Mouse (Mus musculus): ENCODE data around the gene Osbpl3. TPM values are rescaled to one million over a fixed set of nuclear protein-coding genes. Genes with fewer than 3 reads are reported as not detected.

Osbpl3 gene
- polyA plus RNA-seq, 1 experiment from 2014 or later, result 8.7 TPM

- WGBS, result 64% methylated on average over 8 of the region's 8 CpGs
- H3K27ac ChIP-seq (ENCODE audit: low read depth, low read length), result no peak overlapping the region
- H3K9me3 ChIP-seq (ENCODE audit: control insufficient read depth, low read length), result no peaks in the 10 kb centered on the region
- H3K9ac ChIP-seq (ENCODE audit: low read length), result no peak overlapping the region
- H3K27me3 ChIP-seq (ENCODE audit: control insufficient read depth, insufficient read depth, low read length), result no peaks in the 10 kb centered on the region
- no peak overlapping the region for H3K4me3 ChIP-seq (ENCODE audit: low read depth, low read length)
- no peak for DNase-seq (ENCODE audit: low spot score)
- no peak overlapping the region for H3K4me2 ChIP-seq (ENCODE audit: low read depth, low read length, severe bottlenecking)
- H3K36me3 ChIP-seq (ENCODE audit: control insufficient read depth, insufficient read depth, low read length), result no peaks in the 10 kb centered on the region
- no peak for ATAC-seq (replicated peaks; ENCODE audit: low FRiP score)
- no peaks in the 10 kb centered on the region; the same call in 1 of the 2 replicates for H3K4me1 ChIP-seq (replicated peaks; ENCODE audit: control insufficient read depth, insufficient read depth, low read length)
Observed at GRCm38 (mm10) chr6:50382196-50382595, 73.8 kb downstream of the Osbpl3 start.

DNA sequence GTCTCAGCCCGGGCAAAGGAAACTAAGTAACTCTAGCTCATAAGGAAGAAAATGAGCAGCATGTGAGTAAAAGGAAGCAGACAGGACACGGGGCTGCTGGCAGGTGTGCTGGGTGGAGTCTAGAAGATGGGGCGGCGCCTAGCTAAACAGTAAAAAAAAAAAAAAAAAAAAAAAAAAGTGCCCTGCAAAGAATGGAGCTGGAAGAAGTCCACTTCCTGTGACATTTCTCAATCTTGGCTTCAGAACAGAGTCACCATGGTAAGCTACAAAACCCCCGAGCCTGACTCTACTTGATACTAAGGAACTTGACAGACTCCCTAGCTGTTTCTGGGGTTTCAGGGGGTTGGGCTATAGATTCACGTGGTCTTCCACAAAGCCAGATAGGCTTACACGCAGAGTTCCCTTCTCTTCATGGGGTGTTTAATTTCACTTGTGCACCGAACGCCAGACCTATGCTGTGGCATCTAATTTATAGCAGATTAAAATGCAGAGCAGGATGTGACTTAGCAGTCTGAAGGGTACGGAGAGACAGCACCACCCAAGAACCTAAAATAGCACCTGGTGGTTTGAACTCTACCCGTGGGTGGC, 74.4 kb downstream of the Osbpl3 start:
- no peak overlapping the region for H3K27ac ChIP-seq (ENCODE audit: low read depth, low read length)
- WGBS, result 45% methylated on average over 11 of the region's 11 CpGs
- DNase-seq (ENCODE audit: low spot score), result no peak

GRCm38 (mm10) chr6:50379740-50380139, 76.3 kb downstream of the Osbpl3 start:
- ATAC-seq (replicated peaks; ENCODE audit: low FRiP score), result no peak
- Histone ChIP-seq H3K4me1 (replicated peaks; ENCODE audit: control insufficient read depth, insufficient read depth, low read length) (no peaks in the 10 kb centered on the region; the same call in 1 of the 2 replicates), H3K27me3 (ENCODE audit: control insufficient read depth, insufficient read depth, low read length) (no peaks in the 10 kb centered on the region), H3K4me3 (ENCODE audit: low read depth, low read length) (no peak overlapping the region), H3K27ac (ENCODE audit: low read depth, low read length) (no peak overlapping the region), H3K36me3 (ENCODE audit: control insufficient read depth, insufficient read depth, low read length) (no peaks in the 10 kb centered on the region), H3K9me3 (ENCODE audit: control insufficient read depth, low read length) (no peaks in the 10 kb centered on the region), H3K4me2 (ENCODE audit: low read depth, low read length, severe bottlenecking) (no peak overlapping the region), H3K9ac (ENCODE audit: low read length) (no peak overlapping the region)
- no peak for DNase-seq (ENCODE audit: low spot score)
- WGBS, result 86% methylated on average over 4 of the region's 4 CpGs

More for the DNA sequence above, 74.4 kb downstream of the Osbpl3 start:
- Histone ChIP-seq H3K4me2 (ENCODE audit: low read depth, low read length, severe bottlenecking) (no peak overlapping the region), H3K4me3 (ENCODE audit: low read depth, low read length) (no peak overlapping the region), H3K9me3 (ENCODE audit: control insufficient read depth, low read length) (no peaks in the 10 kb centered on the region), H3K36me3 (ENCODE audit: control insufficient read depth, insufficient read depth, low read length) (no peaks in the 10 kb centered on the region), H3K4me1 (replicated peaks; ENCODE audit: control insufficient read depth, insufficient read depth, low read length) (no peaks in the 10 kb centered on the region; the same call in 1 of the 2 replicates), H3K9ac (ENCODE audit: low read length) (no peak overlapping the region), H3K27me3 (ENCODE audit: control insufficient read depth, insufficient read depth, low read length) (no peaks in the 10 kb centered on the region)
- ATAC-seq (replicated peaks; ENCODE audit: low FRiP score), result no peak

GRCm38 (mm10) chr6:50379136-50379535, 76.9 kb downstream of the Osbpl3 start:
- Histone ChIP-seq H3K4me2 (ENCODE audit: low read depth, low read length, severe bottlenecking) (no peak overlapping the region), H3K9ac (ENCODE audit: low read length) (no peak overlapping the region), H3K36me3 (ENCODE audit: control insufficient read depth, insufficient read depth, low read length) (no peaks in the 10 kb centered on the region), H3K9me3 (ENCODE audit: control insufficient read depth, low read length) (no peaks in the 10 kb centered on the region), H3K4me1 (replicated peaks; ENCODE audit: control insufficient read depth, insufficient read depth, low read length) (no peaks in the 10 kb centered on the region; the same call in 1 of the 2 replicates), H3K27me3 (ENCODE audit: control insufficient read depth, insufficient read depth, low read length) (no peaks in the 10 kb centered on the region), H3K27ac (ENCODE audit: low read depth, low read length) (no peak overlapping the region), H3K4me3 (ENCODE audit: low read depth, low read length) (no peak overlapping the region)
- WGBS, result 78% methylated on average over 5 of the region's 5 CpGs
- DNase-seq (ENCODE audit: low spot score) (no peak), ATAC-seq (replicated peaks; ENCODE audit: low FRiP score) (no peak)

GRCm38 (mm10) chr6:50377742-50378720, 78.0 kb downstream of the Osbpl3 start:
- Histone ChIP-seq H3K4me3 (ENCODE audit: low read depth, low read length) (no peak overlapping the region), H3K9ac (ENCODE audit: low read length) (no peak overlapping the region), H3K27ac (ENCODE audit: low read depth, low read length) (no peak overlapping the region), H3K4me1 (replicated peaks; ENCODE audit: control insufficient read depth, insufficient read depth, low read length) (no peaks in the 10 kb centered on the region; the same call in 1 of the 2 replicates), H3K4me2 (ENCODE audit: low read depth, low read length, severe bottlenecking) (no peak overlapping the region), H3K27me3 (ENCODE audit: control insufficient read depth, insufficient read depth, low read length) (no peaks in the 10 kb centered on the region), H3K36me3 (ENCODE audit: control insufficient read depth, insufficient read depth, low read length) (no peaks in the 10 kb centered on the region), H3K9me3 (ENCODE audit: control insufficient read depth, low read length) (no peaks in the 10 kb centered on the region)
- WGBS, result 82% methylated on average over 21 of the region's 21 CpGs
- ATAC-seq (replicated peaks; ENCODE audit: low FRiP score) (no peak), DNase-seq (ENCODE audit: low spot score) (no peak)

DNA sequence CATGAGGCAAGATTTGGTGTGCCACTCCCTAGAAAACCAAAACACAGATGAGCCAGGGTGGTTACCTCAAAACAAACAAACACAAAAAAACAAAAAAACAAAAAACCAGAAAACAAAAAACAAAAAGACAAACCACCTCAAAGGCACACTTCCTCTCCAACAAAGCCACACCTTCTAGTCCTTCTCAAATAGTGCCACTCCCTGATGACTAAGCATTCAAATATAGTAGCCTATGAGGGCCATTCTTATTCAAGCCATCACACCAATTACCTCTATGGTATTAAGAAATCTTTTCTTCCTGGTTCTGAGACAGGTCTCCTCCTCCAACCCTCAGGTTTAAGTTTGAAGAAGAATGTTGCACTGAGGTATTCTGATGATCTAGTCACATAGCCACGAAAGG, 79.3 kb downstream of the Osbpl3 start:
- 91% methylated on average over 1 of the region's 1 CpGs for whole genome bisulfite sequencing
- no peak overlapping the region for H3K9ac ChIP-seq (ENCODE audit: low read length)
- H3K4me2 ChIP-seq (ENCODE audit: low read depth, low read length, severe bottlenecking), result no peak overlapping the region
- H3K27ac ChIP-seq (ENCODE audit: low read depth, low read length), result no peak overlapping the region
- ATAC-seq (replicated peaks; ENCODE audit: low FRiP score) (no peak), DNase-seq (ENCODE audit: low spot score) (no peak)
- H3K4me1 ChIP-seq (replicated peaks; ENCODE audit: control insufficient read depth, insufficient read depth, low read length), result no peaks in the 10 kb centered on the region; the same call in 1 of the 2 replicates
- no peaks in the 10 kb centered on the region for H3K27me3 ChIP-seq (ENCODE audit: control insufficient read depth, insufficient read depth, low read length)
- no peaks in the 10 kb centered on the region for H3K9me3 ChIP-seq (ENCODE audit: control insufficient read depth, low read length)
- no peaks in the 10 kb centered on the region for H3K36me3 ChIP-seq (ENCODE audit: control insufficient read depth, insufficient read depth, low read length)
- H3K4me3 ChIP-seq (ENCODE audit: low read depth, low read length), result no peak overlapping the region

- H3K4me2 ChIP-seq (ENCODE audit: low read depth, low read length, severe bottlenecking), result no peak overlapping the region
- H3K4me1 ChIP-seq (replicated peaks; ENCODE audit: control insufficient read depth, insufficient read depth, low read length), result no peaks in the 10 kb centered on the region
- ATAC-seq (replicated peaks; ENCODE audit: low FRiP score), result no peak
- no peak overlapping the region for H3K27ac ChIP-seq (ENCODE audit: low read depth, low read length)
- no peaks in the 10 kb centered on the region for H3K9me3 ChIP-seq (ENCODE audit: control insufficient read depth, low read length)
- WGBS, result 71% methylated on average over 5 of the region's 5 CpGs
- H3K27me3 ChIP-seq (ENCODE audit: control insufficient read depth, insufficient read depth, low read length), result no peaks in the 10 kb centered on the region
- no peaks in the 10 kb centered on the region for H3K36me3 ChIP-seq (ENCODE audit: control insufficient read depth, insufficient read depth, low read length)
- no peak for DNase-seq (ENCODE audit: low spot score)
- H3K4me3 ChIP-seq (ENCODE audit: low read depth, low read length), result no peak overlapping the region
- H3K9ac ChIP-seq (ENCODE audit: low read length), result no peak overlapping the region
Observed at GRCm38 (mm10) chr6:50372516-50373424, 83.2 kb downstream of the Osbpl3 start.

- DNase-seq (ENCODE audit: low spot score) (no peak), ATAC-seq (replicated peaks; ENCODE audit: low FRiP score) (no peak)
- no peaks in the 10 kb centered on the region for H3K27me3 ChIP-seq (ENCODE audit: control insufficient read depth, insufficient read depth, low read length)
- H3K4me3 ChIP-seq (ENCODE audit: low read depth, low read length), result no peak overlapping the region
- H3K4me2 ChIP-seq (ENCODE audit: low read depth, low read length, severe bottlenecking), result no peak overlapping the region
- H3K9me3 ChIP-seq (ENCODE audit: control insufficient read depth, low read length), result no peaks in the 10 kb centered on the region
- no peaks in the 10 kb centered on the region for H3K4me1 ChIP-seq (replicated peaks; ENCODE audit: control insufficient read depth, insufficient read depth, low read length)
- H3K27ac ChIP-seq (ENCODE audit: low read depth, low read length), result no peak overlapping the region
- H3K9ac ChIP-seq (ENCODE audit: low read length), result no peak overlapping the region
- WGBS, result 90% methylated on average over 8 of the region's 8 CpGs
- no peaks in the 10 kb centered on the region for H3K36me3 ChIP-seq (ENCODE audit: control insufficient read depth, insufficient read depth, low read length)
Observed at GRCm38 (mm10) chr6:50371501-50372086, 84.4 kb downstream of the Osbpl3 start.
